Mouse (Mus musculus) large intestine, adult 2 months (tissue): ENCODE measurements around the gene Ifngr2. TPM values are rescaled to one million over a fixed set of nuclear protein-coding genes. Genes with fewer than 3 reads are reported as not detected.
"Not testable (repeated sequence)": the region's sequence is repeated elsewhere in the genome, so short reads cannot be mapped to it uniquely, and the experiment has no call there.

Experiments used
- DNase-seq: peaks from one replicate; pipeline ENCODE4 v3.0.0-alpha.2; 2012; ENCODE audit warnings: low read depth, low spot score
- WGBS: fragments of 180-500 bp; shearing (Covaris S2); methylation state at CpG from one replicate; pipeline ENCODE4 v1.1.7; 2018; 5-methylcytosine and 5-hydroxymethylcytosine counted together
- polyA plus RNA-seq: library from polyadenylated mRNA; depleted of rRNA; stranded (reverse); fragments of >200 nt; gene quantifications from 2 replicates; pipeline ENCODE4 v1.2.3, GENCODE M21; 2012; rRNA removed

The Ifngr2 gene
- 57.2 and 82.9 TPM in 2 replicates for polyA plus RNA-seq

DNA sequence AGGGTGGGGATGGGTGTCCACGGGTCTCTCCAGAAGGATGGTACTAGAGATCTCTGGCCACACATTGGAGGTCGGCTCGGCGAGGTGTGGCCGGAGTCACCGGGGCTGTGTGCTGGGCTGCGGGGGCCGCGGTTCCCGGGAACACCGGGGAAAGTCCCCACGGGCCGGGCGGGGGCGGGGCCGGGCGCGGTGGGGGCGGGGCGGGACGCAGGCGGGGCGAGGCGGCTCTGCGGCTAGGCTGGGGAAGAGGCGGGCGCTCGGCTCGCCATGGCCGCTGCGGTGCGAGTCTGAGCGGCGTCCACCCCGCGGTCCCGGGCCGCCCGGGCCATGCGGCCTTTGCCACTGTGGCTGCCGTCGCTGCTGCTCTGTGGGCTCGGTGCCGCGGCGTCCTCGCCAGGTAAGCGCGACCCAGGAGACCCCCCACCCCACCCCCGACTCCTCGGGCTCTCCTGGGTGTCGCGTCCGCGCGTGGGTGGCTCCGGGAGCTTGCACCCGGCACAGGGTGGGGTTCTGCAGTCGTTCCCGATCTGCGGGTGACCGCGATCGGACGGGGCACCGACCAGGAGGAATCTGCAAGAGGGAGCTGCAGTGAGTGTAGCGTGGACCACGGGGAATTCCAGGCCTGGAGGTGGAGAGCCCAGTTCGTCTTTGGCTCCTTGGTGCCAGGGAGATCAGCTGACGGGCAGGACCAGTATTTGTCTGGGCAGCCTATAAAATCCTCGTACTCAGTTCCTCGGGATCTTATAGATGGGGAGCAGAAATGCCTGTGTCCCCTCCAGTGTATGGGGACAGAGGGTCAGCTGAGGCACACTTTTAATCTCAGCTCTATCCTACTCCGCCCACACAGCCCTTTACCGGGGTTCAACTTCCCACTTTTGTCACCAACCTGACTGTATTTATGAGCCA lies at the start of gene Ifngr2:
Gene Ifngr2 (plus strand): TSS at position 237 of the 906 bp plus-strand sequence.
- under 1% methylated on average over 67 of the region's 74 CpGs for WGBS
- no peak for DNase-seq

DNA sequence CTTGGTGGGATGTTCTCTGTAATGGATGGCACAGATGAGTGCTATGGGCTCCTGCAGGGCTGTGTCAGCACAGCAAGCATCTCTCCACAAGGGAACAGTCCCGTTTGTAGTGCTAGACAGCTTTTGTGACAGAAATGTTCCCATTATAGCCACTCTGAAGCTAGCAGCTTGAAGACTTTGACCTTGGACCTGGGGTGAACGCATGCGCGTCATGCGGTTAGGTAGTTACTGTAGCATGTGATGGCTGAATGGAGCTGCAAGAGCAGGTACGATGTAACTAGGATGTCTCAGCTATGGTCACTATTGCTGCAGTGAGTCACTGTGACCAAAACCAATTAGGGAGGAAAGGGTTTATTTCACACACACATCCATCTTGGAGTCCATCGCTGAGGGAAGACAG lies 48.8 kb upstream of the Ifngr2 start:
- WGBS = 82% methylated on average over 7 of the region's 7 CpGs
- no peak for DNase-seq

GRCm38 (mm10) chr16:91504701-91505100 lies 42.2 kb upstream of the Ifngr2 start:
- DNase-seq = no peak
- WGBS = 90% methylated on average over 7 of the region's 7 CpGs

GRCm38 (mm10) chr16:91505116-91505601 lies 41.7 kb upstream of the Ifngr2 start:
- DNase-seq = no peak
- WGBS = 87% methylated on average over 15 of the region's 15 CpGs

DNA sequence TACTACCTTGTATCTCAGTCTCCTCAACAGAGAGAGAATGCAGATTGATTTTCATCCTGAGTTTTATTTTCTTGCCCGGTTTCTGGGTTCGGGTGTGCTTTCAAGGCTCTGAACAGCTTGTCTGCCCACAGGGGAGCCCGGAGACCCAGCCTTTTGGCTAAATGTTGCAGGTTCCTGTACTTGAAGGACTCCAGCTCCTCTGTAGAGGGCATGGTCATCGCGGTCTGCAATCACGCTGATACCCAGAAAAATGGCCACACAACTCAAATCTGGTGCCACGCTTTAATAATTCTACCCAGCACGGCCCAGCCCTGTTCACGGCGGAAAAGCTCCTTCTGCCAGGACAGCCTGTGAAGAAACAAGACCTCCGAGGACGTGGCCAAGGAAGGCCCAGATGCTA lies 40.5 kb upstream of the Ifngr2 start:
- DNase-seq = no peak
- 95% methylated on average over 12 of the region's 12 CpGs for WGBS

DNA sequence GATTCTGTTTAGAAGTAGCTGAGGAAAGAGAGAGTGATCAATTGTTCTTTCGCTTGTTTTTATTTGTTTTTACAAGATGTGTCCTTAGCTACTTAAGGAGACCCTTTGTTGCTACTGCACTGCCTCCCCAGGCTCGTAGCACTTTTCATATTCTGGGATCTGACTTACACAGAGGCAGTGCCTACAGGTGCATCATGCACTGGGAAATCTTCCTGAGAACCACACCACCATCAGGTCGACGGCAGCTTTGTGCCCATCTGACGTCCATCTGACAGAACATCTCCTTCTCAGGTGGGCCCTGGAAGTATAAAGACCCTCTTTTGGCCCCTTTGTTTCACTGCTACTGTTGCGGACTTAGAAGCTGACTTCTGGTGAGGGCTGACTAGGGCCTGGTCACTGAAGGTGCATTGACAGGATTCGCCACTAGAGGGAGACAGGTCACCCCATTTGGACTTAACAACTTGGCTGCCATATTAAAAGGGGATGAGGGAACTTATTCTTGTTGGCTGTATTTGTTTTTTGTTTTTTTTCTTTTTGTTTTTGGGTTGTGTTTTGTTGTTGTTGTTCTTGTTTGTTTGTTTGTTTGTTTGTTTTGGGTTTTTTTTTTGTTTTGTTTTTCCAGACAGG lies 34.6 kb upstream of the Ifngr2 start:
- no peak for DNase-seq
- WGBS = 30% methylated on average over 7 of the region's 7 CpGs

GRCm38 (mm10) chr16:91513099-91513498 lies 33.8 kb upstream of the Ifngr2 start:
- DNase-seq = no peak
- 94% methylated on average over 6 of the region's 6 CpGs for WGBS

DNA sequence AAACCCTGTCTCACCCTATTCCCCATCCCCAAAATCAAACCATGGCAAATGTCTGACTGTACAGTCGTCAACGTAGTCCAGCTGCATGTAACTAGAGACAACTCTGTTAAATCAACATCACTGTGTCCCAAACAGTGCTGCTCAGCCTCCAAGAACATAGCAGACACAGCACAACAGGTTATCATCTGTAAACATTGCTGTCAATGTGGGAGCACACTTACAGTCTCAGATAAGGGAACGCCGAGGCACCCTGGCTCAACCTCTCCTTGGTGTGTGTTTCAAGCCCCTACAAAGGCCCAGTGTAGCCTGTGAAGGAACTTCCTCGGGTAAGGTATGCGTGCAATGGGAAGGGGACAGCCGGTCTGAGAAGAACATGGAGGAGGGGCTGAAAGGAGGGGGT lies 29.9 kb upstream of the Ifngr2 start:
- DNase-seq = no peak
- WGBS = 71% methylated on average over 7 of the region's 7 CpGs

DNA sequence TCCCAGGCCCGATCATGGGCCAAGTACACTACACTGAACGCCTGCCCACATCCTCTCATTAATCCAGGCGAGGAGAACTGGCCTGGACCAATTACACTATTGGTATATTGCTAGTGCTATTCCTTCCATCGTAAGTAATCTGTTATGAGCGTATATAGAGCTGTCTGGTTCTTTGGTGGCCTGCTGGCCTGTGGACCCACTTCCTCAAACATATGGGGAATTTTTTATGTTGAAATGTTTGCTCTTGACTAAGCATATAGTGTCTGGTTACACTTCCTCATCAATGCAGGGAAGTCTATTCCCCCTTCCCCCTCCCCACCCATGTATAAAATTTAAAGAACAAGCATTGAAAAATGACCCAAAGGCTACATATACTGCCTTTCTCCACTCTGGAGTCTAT lies 24.8 kb upstream of the Ifngr2 start:
- DNase-seq = no peak
- 55% methylated on average over 5 of the region's 5 CpGs for WGBS

- 65% methylated on average over 18 of the region's 18 CpGs for WGBS
- DNase-seq = no peak
Measured at GRCm38 (mm10) chr16:91522479-91523309, 24.2 kb upstream of the Ifngr2 start.

GRCm38 (mm10) chr16:91524206-91524605 lies 22.7 kb upstream of the Ifngr2 start:
- 47% methylated on average over 5 of the region's 5 CpGs for WGBS
- no peak for DNase-seq

GRCm38 (mm10) chr16:91526274-91526673 lies 20.6 kb upstream of the Ifngr2 start:
- DNase-seq = no peak
- 91% methylated on average over 6 of the region's 6 CpGs for WGBS

DNA sequence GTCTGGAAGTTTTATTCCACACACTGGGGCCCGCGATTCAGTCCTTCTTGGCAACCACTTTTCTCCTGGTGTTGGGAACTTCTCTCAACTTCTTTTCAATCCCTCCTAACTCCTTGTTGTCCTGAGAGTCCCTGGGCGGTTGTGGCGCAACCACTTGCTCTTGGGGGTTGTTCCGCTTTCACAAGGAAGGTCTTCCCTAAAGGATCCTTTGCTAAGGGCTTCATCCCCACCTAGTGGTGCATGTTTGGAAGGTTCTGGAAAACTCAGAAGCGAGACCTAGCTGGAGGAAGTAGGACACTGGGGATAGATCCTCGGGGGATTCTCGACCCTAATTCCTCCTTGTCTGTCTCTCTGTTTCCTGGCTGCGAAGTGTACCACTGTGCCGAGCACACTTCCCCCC lies 19.8 kb upstream of the Ifngr2 start:
- WGBS = 68% methylated on average over 10 of the region's 10 CpGs
- DNase-seq = no peak

DNA sequence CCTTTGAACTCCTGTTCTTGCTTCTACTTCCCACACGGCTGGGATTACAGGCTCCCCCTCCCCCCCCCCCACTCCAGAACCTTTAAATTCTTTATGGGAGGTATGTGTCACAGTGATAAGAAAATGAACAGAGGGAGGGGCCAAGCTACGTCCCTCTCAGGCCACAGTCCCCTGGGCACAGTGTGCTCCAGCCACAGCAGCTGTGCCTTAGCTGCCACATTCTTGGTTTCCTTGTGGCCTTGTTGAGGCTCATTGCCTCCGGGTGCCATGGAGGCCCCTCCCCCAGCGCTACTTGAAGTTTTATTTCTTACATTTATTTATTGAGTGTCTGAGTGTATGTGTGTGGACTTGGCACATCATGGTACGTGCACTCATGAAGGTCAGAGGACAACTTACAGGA lies 19.4 kb upstream of the Ifngr2 start:
- WGBS = 29% methylated on average over 5 of the region's 5 CpGs
- DNase-seq = no peak

- no peak for DNase-seq
- 80% methylated on average over 9 of the region's 9 CpGs for WGBS
Measured at GRCm38 (mm10) chr16:91528578-91528977, 18.3 kb upstream of the Ifngr2 start.

DNA sequence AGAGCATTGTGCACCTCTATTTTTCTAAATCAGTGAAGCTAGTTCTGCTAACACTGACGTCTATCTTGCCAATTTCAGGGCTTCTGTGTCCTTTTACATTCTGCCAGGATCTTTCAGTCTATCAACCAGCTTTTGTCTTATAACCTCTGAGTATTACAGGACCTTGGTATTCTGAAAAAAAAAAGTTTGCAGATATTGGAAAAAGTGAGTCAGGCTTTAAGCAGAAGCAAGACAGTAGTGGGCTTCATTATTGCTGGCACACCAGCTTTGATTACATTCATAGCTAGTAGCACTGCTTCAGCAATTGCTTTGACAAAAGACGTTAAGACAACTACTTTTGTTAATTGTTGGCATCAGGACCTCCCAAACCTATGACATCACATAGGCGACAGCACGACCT lies 16.0 kb upstream of the Ifngr2 start:
- WGBS = 59% methylated on average over 4 of the region's 4 CpGs
- DNase-seq = not testable (repeated sequence)

DNA sequence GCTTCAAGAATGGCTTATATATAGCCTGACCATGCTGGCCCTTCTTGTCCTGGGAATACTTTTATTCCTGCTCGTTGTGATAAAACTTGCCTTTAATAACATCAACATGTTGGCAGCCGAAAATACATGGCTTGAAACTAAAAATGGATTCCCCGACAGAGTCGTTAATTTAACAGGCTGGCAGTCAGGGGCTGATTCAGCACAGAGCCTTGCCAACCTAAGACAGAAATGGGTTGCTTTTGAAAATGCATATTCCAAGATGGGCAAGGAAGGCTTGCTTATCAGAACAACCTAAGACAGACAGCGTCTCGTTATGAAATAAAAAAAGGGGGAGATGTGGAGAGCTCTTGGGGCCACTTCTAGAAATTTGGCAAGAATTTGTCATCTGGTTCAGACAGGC lies 15.0 kb upstream of the Ifngr2 start:
- WGBS = 26% methylated on average over 6 of the region's 6 CpGs
- no peak for DNase-seq

DNA sequence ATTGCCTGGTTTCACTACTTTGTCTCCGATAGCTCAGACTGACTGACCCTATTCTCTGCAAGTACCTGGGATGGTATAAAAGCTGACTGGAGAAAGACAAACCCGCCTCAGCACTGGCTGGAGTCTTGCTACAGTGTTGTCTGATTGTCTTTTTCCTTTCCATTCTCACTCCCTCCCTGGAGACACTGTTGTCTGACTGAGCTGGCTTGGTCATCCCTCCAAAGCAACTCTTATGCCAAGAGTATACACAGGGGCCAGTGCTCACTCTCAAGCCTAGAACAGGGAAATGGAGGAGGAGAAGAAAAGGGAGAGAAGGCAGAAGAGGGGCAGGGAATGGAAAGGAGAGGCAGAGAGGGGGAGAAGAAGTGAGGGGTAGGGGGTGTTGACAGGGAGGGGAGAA lies 14.4 kb upstream of the Ifngr2 start:
- WGBS = 22% methylated on average over 2 of the region's 2 CpGs
- DNase-seq = no peak

- WGBS = 57% methylated on average over 23 of the region's 23 CpGs
- no peak for DNase-seq
Measured at GRCm38 (mm10) chr16:91533097-91534001, 13.5 kb upstream of the Ifngr2 start.
